Mouse (Mus musculus): ENCODE measurements at regions not wholly inside any gene's neighbourhood (a gene's known extent, or its start where the extent isn't known, plus 50 kb on each side); places are given as distances from the start of the nearest gene placed in this dataset.

- DNase-seq: peak; percentile 54
- no peak for TF ChIP-seq CTCF (IDR thresholded peaks at IDR 0.05)
- Histone ChIP-seq H3K27ac (peak overlapping the region; percentile 10; the same call in 1 of the 2 replicates), H3K4me3 (peak overlapping the region; percentile 32)
- intact Hi-C loops (cut with DNase I): loop anchor here (5.0 to 10.0 kb wide), 3 partner anchors 464 to 1112 kb away; no protein-coding TSS in a partner anchor
These were observed 295.3 kb downstream of the Tns1 start for GRCm38 (mm10) chr1:73828996-73829395.

GRCm38 (mm10) chr1:73826243-73826930 lies 297.9 kb downstream of the Tns1 start:
- intact Hi-C loops (cut with DNase I): loop anchor here (2.0 to 10.0 kb wide), 4 partner anchors 462 to 1109 kb away; no protein-coding TSS in a partner anchor
- peak; percentile 100; the same call in 1 of the 2 replicates for TF ChIP-seq CTCF (IDR thresholded peaks at IDR 0.05)
- Histone ChIP-seq H3K27ac (0 out of 2 replicates have a peak overlapping the region, but pooled peaks have one; percentile 31), H3K4me3 (peak overlapping the region; percentile 42)
- DNase-seq: peak; percentile 89

- intact Hi-C loops (cut with DNase I): loop anchor here (5.0 to 10.0 kb wide), 4 partner anchors 207 to 1107 kb away; no protein-coding TSS in a partner anchor
- Histone ChIP-seq H3K27ac (no peak overlapping the region; the same call in none of the 2 replicates), H3K4me3 (no peak overlapping the region)
- no peak for DNase-seq
- no peak for TF ChIP-seq CTCF (IDR thresholded peaks at IDR 0.05)
These were observed 299.7 kb downstream of the Tns1 start for GRCm38 (mm10) chr1:73824406-73825184.

GRCm38 (mm10) chr1:73823726-73824125 lies 300.5 kb downstream of the Tns1 start:
- Histone ChIP-seq H3K4me3 (no peak overlapping the region), H3K27ac (no peak overlapping the region)
- DNase-seq: no peak
- no peak for TF ChIP-seq CTCF (IDR thresholded peaks at IDR 0.05)
- intact Hi-C loops (cut with DNase I): loop anchor here (5.0 to 10.0 kb wide), 2 partner anchors 206 to 459 kb away; no protein-coding TSS in a partner anchor

GRCm38 (mm10) chr1:73822616-73823015 lies 301.6 kb downstream of the Tns1 start:
- intact Hi-C loops (cut with DNase I): loop anchor here (5.0 to 10.0 kb wide), 2 partner anchors 205 to 458 kb away; no protein-coding TSS in a partner anchor

GRCm38 (mm10) chr1:73820701-73821100 lies 303.5 kb downstream of the Tns1 start:
- peak; percentile 61 for DNase-seq

More at GRCm38 (mm10) chr1:73822616-73823015, 301.6 kb downstream of the Tns1 start:
- no peak overlapping the region for H3K4me3 ChIP-seq
- no peak for TF ChIP-seq CTCF (IDR thresholded peaks at IDR 0.05)
- no peak for DNase-seq
- H3K27ac ChIP-seq: no peak overlapping the region

GRCm38 (mm10) chr1:73807206-73807605 lies 317.0 kb downstream of the Tns1 start:
- no peak for TF ChIP-seq CTCF (IDR thresholded peaks at IDR 0.05)
- intact Hi-C loops (cut with DNase I): no loop called here
- no peak overlapping the region for H3K4me3 ChIP-seq
- no peak for DNase-seq
- H3K27ac ChIP-seq: no peak overlapping the region

More at GRCm38 (mm10) chr1:73820701-73821100, 303.5 kb downstream of the Tns1 start:
- no peak overlapping the region for H3K4me3 ChIP-seq
- no peak overlapping the region; the same call in 1 of the 2 replicates for H3K27ac ChIP-seq
- intact Hi-C loops (cut with DNase I): loop anchor here (5.0 to 10.0 kb wide), 2 partner anchors 203 to 456 kb away; no protein-coding TSS in a partner anchor
- TF ChIP-seq CTCF (IDR thresholded peaks at IDR 0.05): no peak

- Histone ChIP-seq H3K4me3 (no peak overlapping the region), H3K27ac (0 out of 2 replicates have a peak overlapping the region, but pooled peaks have one; percentile 20)
- DNase-seq: peak; percentile 73
- TF ChIP-seq CTCF (IDR thresholded peaks at IDR 0.05): no peak
- intact Hi-C loops (cut with DNase I): no loop called here
These were observed 319.1 kb downstream of the Tns1 start for GRCm38 (mm10) chr1:73805156-73805555.

GRCm38 (mm10) chr1:73799996-73800395 lies 324.3 kb downstream of the Tns1 start:
- intact Hi-C loops (cut with DNase I): no loop called here
- no peak for DNase-seq
- Histone ChIP-seq H3K27ac (peak overlapping the region; percentile 53), H3K4me3 (no peak overlapping the region)
- no peak for TF ChIP-seq CTCF (IDR thresholded peaks at IDR 0.05)

GRCm38 (mm10) chr1:73799246-73799645 lies 325.0 kb downstream of the Tns1 start:
- intact Hi-C loops (cut with DNase I): no loop called here
- DNase-seq: peak; percentile 42
- no peak overlapping the region for H3K4me3 ChIP-seq
- TF ChIP-seq CTCF (IDR thresholded peaks at IDR 0.05): no peak
- peak overlapping the region; percentile 69 for H3K27ac ChIP-seq

GRCm38 (mm10) chr1:73797858-73798257 lies 326.4 kb downstream of the Tns1 start:
- intact Hi-C loops (cut with DNase I): no loop called here

GRCm38 (mm10) chr1:73797413-73797812 lies 326.8 kb downstream of the Tns1 start:
- Histone ChIP-seq H3K4me3 (no peak overlapping the region), H3K27ac (no peak overlapping the region)
- TF ChIP-seq CTCF (IDR thresholded peaks at IDR 0.05): no peak
- DNase-seq: no peak
- intact Hi-C loops (cut with DNase I): no loop called here

More at GRCm38 (mm10) chr1:73797858-73798257, 326.4 kb downstream of the Tns1 start:
- no peak overlapping the region for H3K4me3 ChIP-seq
- no peak for DNase-seq
- TF ChIP-seq CTCF (IDR thresholded peaks at IDR 0.05): no peak
- no peak overlapping the region for H3K27ac ChIP-seq

Measured in gastrocnemius, adult 2 months (tissue).